Mouse (Mus musculus) layer of hippocampus, adult 9-10 months (tissue): Measurements from ENCODE around the gene Trmt44.
"Not testable (repeated sequence)": the region's sequence is repeated elsewhere in the genome, so short reads cannot be mapped to it uniquely, and the experiment has no call there.

Experiments
- DNase-seq: peaks from one replicate; pipeline ENCODE4 v3.0.0; 2022; ENCODE audit warnings: low spot score

Gene Trmt44

GRCm38 (mm10) chr5:35591497-35591896, 16.6 kb upstream of the Trmt44 start:
- DNase-seq: no peak

- not testable (repeated sequence) for DNase-seq
Observed at GRCm38 (mm10) chr5:35584259-35584658, 9.4 kb upstream of the Trmt44 start.

- no peak for DNase-seq
Observed at GRCm38 (mm10) chr5:35583221-35583783, 8.4 kb upstream of the Trmt44 start.

GRCm38 (mm10) chr5:35582445-35583220, 7.8 kb upstream of the Trmt44 start, which contains the start of gene Acox3:
TSS of gene Acox3 (plus strand) at chr5:35583040.
- peak; percentile 89 for DNase-seq

- DNase-seq: no peak
Observed at GRCm38 (mm10) chr5:35580156-35580922, 5.5 kb upstream of the Trmt44 start.

GRCm38 (mm10) chr5:35579247-35579893, 4.5 kb upstream of the Trmt44 start:
- no peak for DNase-seq

GRCm38 (mm10) chr5:35578411-35578810, 3.5 kb upstream of the Trmt44 start:
- DNase-seq: no peak

- DNase-seq: no peak
Observed at GRCm38 (mm10) chr5:35576409-35577020, 1.6 kb upstream of the Trmt44 start.

GRCm38 (mm10) chr5:35571546-35571945, 3.3 kb downstream of the Trmt44 start:
- no peak for DNase-seq

- no peak for DNase-seq
Observed at GRCm38 (mm10) chr5:35566632-35567031, 8.2 kb downstream of the Trmt44 start.

GRCm38 (mm10) chr5:35565217-35565616, 9.7 kb downstream of the Trmt44 start:
- no peak for DNase-seq

GRCm38 (mm10) chr5:35563449-35563848, 11.4 kb downstream of the Trmt44 start:
- DNase-seq: no peak

GRCm38 (mm10) chr5:35562616-35563015, 12.3 kb downstream of the Trmt44 start:
- no peak for DNase-seq

GRCm38 (mm10) chr5:35559447-35559846, 15.4 kb downstream of the Trmt44 start:
- no peak for DNase-seq

- no peak for DNase-seq
Observed at GRCm38 (mm10) chr5:35557946-35558621, 16.8 kb downstream of the Trmt44 start.

- no peak for DNase-seq
Observed at GRCm38 (mm10) chr5:35556393-35556792, 18.5 kb downstream of the Trmt44 start.

- no peak for DNase-seq
Observed at GRCm38 (mm10) chr5:35552838-35553539, 21.9 kb downstream of the Trmt44 start.

- no peak for DNase-seq
Observed at GRCm38 (mm10) chr5:35551855-35552837, 22.7 kb downstream of the Trmt44 start.

- no peak for DNase-seq
Observed at GRCm38 (mm10) chr5:35546127-35546526, 28.7 kb downstream of the Trmt44 start.
